Mouse (Mus musculus): ENCODE data around the gene Ncan.

Ncan gene

DNA sequence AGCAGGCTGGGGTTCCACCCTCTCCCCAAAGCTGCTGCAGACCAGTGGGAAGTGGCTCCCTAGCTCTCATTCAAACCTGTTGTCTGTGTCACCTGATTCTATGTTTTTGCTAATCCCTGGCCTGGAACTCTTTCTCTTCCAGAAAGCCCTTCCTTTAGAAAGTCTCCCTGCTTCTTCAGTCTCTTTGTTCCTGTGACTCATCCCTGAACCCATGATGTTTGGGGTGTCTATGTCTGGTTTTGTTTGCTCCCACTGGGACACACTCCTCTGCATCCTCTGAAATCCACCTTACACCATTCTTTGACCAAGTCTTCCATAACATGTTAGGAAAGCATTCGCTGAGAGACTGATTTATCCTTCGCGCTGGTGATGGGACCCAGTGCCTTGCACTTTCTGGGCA is 9.4 kb upstream of the Ncan start:
- in situ Hi-C loops (cut with MboI, MseI) = no loop called here

DNA sequence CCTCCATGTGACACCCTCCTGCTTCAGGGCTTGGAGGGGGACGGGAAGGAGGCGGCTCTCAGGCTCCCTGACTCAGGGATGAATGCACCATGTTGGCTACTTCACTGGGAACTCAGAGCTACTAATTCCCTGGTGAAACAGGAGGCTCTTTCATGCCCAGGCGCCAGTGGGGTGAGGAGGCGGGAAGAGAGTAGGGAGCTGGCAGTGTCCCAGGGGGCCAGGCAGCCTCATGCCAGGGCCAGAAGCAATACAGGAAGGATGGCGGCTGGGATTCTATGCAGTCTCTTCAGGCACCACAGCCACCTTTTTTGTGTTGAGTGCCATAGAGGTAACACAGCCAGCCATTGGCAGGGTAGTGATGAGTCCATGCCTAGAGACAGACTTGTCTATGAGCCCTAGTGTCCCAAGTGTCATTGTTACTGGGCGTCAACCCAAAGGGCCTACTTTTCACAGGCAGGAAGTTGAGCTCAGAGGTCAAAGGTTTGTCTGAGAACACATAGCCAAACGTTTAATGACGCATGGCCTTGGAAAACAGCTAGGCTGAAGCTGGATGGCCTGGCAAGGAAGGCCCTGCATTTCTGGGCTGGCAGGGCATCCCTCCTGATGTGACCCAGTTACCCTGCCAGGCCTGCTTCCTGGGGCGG is 8.8 kb upstream of the Ncan start:
- in situ Hi-C loops (cut with MboI, MseI) = no loop called here

- in situ Hi-C loops (cut with MboI, MseI) = no loop called here
Observed at GRCm38 (mm10) chr8:70128435-70128834, 7.8 kb upstream of the Ncan start.

GRCm38 (mm10) chr8:70124992-70125391 is 4.3 kb upstream of the Ncan start:
- in situ Hi-C loops (cut with MboI, MseI) = no loop called here

DNA sequence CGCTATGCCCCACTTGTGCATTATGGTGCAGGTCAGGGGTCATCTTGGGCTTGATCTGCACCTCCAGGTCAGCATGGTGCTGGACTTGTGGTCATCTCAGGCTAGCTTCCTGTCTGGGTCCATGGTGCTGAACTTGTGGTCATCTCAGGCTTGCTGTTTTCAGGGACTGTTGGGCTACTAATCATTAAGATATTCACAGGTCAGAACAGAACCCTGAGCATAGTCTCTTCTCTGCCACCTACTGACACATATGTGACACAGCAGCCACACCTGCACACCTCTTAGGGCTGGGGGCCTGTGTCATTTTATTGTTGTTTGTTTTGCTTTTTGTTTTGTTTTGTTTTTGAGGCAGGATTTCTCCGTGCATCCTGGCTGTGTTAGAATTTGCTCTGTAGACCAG is 2.2 kb upstream of the Ncan start:
- in situ Hi-C loops (cut with MboI, MseI) = no loop called here

DNA sequence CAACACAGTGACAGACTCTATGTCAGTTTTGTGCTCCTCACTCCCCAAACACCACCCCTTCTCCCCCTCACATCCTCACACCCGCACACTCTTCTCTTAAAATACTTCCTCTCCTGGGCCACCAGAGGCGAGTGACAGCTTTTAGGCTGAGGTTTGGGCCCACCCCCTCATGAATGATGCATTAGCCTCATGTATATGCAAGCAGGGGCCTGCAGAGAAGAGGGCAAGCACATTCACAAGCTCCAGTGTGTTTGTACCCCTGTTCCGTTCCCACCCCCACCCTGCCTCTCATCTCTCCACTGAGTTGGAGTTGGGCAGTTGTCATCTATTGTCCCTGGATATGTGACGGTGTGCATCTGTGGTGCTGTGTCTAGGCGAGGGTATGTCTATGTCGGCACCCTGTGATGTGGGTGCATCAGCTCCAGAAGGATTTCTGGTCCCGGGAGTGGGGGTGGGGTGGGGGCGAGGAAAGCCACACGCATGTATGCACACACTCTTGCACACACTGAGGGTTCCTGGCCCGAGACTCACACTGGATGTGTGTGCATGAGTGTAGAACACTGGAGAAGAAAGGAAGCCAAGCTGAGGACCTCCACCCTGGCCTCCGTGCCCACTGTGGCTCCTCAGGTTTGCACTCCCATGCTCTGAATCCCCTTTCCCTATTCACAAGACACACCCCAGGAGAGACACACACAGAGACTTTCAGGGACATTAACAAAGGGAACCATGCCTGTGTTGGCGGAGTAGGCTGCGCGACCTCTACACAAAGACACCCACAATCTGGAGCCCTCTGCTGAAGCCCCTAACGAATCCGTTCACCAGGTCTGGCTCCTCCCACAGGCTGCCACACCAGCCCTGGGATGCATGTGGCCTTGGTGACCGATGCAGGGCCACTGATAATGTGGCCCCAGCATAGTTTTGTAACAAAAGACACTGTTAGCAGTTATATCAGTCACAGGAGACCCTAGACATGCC is 1.7 kb downstream of the Ncan start:
- in situ Hi-C loops (cut with MboI, MseI) = no loop called here

DNA sequence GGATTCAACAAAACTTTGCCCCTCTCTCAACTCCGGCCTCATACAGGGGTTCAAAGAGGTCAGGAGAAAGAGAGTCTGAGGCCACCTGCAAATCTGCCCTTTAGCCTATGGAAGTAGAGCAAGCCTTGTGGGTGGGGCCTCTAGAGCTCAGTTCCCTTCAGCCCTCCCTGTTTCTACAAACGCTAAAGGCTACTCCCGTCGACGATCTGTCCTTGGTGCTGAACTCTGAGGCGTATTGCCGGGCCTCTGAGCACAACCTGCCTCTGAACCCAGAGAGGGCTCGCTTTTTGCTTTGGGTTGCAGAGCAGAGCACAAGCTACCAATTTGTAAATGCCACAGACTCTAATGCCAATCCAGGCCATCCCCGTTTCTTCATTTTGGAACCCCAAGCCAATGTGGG is 3.1 kb downstream of the Ncan start:
- in situ Hi-C loops (cut with MboI, MseI) = no loop called here

GRCm38 (mm10) chr8:70114892-70115291 is 5.8 kb downstream of the Ncan start:
- in situ Hi-C loops (cut with MboI, MseI) = no loop called here

DNA sequence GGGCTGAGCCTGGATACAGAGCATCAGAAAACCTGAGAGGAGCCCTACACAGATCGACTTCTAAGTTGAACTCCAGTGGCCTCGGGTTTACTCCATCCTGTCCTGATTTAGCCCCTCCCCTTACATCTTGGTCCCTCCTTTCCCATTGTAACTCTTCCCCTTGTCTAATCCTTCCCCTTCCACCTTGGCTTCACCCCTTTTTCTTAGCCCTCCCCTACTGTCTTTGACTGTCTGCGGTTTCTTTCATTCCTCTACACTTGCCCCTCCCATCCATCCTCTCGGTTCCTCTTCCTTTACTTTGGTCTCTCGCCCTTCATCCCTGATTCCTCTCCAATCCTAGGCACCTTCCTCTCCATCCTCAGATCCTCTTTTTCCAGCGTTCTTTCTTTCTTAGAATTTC is 6.2 kb downstream of the Ncan start:
- in situ Hi-C loops (cut with MboI, MseI) = no loop called here

GRCm38 (mm10) chr8:70112401-70113016 is 8.2 kb downstream of the Ncan start:
- in situ Hi-C loops (cut with MboI, MseI) = no loop called here

GRCm38 (mm10) chr8:70111192-70111795 is 9.4 kb downstream of the Ncan start:
- in situ Hi-C loops (cut with MboI, MseI) = no loop called here

GRCm38 (mm10) chr8:70110451-70110850 is 10.2 kb downstream of the Ncan start:
- in situ Hi-C loops (cut with MboI, MseI) = no loop called here

- in situ Hi-C loops (cut with MboI, MseI) = no loop called here
Observed at GRCm38 (mm10) chr8:70104922-70105321, 15.8 kb downstream of the Ncan start.

DNA sequence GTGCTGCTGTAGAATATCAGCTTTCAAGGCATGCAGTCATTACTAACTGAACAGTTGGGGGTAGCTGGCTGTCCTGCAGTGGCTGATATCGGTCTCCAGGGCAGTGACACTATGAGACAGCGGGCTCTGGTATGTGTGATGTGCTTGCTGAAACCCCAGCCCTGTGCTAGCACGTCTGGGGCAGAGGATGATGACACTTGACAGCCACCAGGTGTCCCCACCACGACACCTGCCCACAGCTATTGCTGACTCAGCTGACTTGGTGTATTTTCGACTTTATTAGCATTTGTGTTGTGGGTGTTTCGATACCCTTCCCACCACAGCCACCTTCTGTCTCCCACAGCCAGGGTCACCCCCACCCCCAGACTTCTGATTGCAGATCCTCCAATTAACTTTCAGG is 16.2 kb downstream of the Ncan start:
- in situ Hi-C loops (cut with MboI, MseI) = no loop called here

DNA sequence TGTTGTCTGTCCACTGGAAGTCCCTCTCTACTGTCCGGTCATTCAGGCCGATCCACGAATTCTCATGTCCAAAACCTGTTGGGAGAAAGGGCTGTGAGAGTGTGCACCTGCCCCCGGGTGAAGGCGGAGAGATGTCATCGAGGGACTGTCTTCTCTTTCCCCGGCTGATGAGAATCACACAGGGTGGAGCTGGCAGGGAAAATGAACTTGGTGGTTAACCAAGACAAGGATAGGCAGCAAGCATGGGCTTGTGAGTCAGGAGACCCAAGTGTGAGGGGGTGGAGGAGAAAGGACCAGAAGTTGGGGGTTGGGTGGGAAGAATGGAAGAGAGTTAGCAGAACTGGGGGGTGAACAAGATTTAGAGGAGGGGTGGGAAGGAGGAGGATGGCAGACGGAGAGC is 20.4 kb downstream of the Ncan start:
- in situ Hi-C loops (cut with MboI, MseI) = no loop called here

DNA sequence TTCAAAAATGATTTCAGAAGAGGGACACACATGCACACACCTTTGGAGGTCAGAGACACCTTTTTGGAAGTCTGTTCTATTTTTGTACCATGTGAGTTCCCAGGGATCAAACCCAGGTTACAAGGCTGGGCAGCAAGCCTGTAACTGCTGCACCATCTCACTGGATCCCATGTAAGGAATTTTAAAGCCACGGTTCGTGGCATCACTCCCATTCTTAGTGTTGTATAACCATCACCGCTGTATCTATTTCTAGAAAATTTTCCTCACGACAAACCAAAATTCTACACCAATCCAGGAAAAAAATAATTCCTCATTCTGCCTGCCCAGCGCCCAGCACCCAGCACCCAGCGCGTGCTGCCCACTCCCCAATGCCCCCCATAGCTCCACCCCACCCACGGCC is 21.4 kb downstream of the Ncan start:
- in situ Hi-C loops (cut with MboI, MseI) = no loop called here

DNA sequence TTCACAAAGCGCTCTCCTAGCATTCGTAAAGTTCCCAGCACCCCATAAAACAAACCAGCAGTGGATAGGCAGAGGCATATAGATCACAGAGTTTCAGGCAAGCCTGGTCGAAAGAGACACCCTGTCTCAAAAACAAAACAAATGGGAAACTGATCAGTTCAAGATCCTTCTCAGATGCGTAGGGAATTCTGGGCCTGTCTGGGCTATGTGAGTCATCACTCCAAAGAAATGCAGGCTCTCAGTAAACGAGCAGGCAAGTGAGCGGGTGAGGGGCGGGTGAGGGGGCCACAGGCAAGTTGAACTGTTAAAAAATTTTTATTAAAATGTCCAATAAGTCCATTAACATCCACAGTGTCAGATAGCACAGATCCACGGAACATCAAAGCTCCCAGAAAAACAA is 27.9 kb downstream of the Ncan start:
- in situ Hi-C loops (cut with MboI, MseI) = no loop called here

- in situ Hi-C loops (cut with MboI, MseI) = no loop called here
Observed at GRCm38 (mm10) chr8:70089296-70089960, 31.2 kb downstream of the Ncan start.

GRCm38 (mm10) chr8:70087836-70088650 is 32.6 kb downstream of the Ncan start:
- in situ Hi-C loops (cut with MboI, MseI) = no loop called here

GRCm38 (mm10) chr8:70087237-70087636 is 33.4 kb downstream of the Ncan start:
- in situ Hi-C loops (cut with MboI, MseI) = no loop called here

GRCm38 (mm10) chr8:70086151-70086550 is 34.5 kb downstream of the Ncan start:
- in situ Hi-C loops (cut with MboI, MseI) = no loop called here

All from T-helper 2 cell (primary cell).